Mouse (Mus musculus) fat pad, adult 2 months (tissue): Measurements from ENCODE around the gene Cnst.
"Not testable (repeated sequence)": the region's sequence is repeated elsewhere in the genome, so short reads cannot be mapped to it uniquely, and the experiment has no call there.

ENCODE experiments used
- DNase-seq: peaks from one replicate; pipeline ENCODE4 v3.0.0-alpha.2; 2011; ENCODE audit warnings: low read depth, low spot score; ENCODE audit errors: extremely low read depth

Cnst gene

GRCm38 (mm10) chr1:179642726-179643125, 96.6 kb downstream of the Cnst start:
- no peak for DNase-seq

GRCm38 (mm10) chr1:179644151-179644550, 98.0 kb downstream of the Cnst start:
- no peak for DNase-seq

GRCm38 (mm10) chr1:179645101-179645979, 99.2 kb downstream of the Cnst start:
- no peak for DNase-seq

- no peak for DNase-seq
These were observed 99.8 kb downstream of the Cnst start for GRCm38 (mm10) chr1:179645980-179646268.

GRCm38 (mm10) chr1:179648678-179649077, 102.5 kb downstream of the Cnst start:
- DNase-seq: not testable (repeated sequence)

- DNase-seq: no peak
These were observed 103.2 kb downstream of the Cnst start for GRCm38 (mm10) chr1:179649324-179649723.

GRCm38 (mm10) chr1:179650284-179650683, 104.1 kb downstream of the Cnst start:
- DNase-seq: no peak

- no peak for DNase-seq
These were observed 105.1 kb downstream of the Cnst start for GRCm38 (mm10) chr1:179651224-179651623.

GRCm38 (mm10) chr1:179663065-179663464, 116.9 kb downstream of the Cnst start:
- no peak for DNase-seq

GRCm38 (mm10) chr1:179664309-179664930, 118.2 kb downstream of the Cnst start:
- no peak for DNase-seq

- DNase-seq: no peak
These were observed 120.8 kb downstream of the Cnst start for GRCm38 (mm10) chr1:179666971-179667370.

GRCm38 (mm10) chr1:179667450-179667849, 121.3 kb downstream of the Cnst start:
- DNase-seq: no peak

- DNase-seq: no peak
These were observed 122.0 kb downstream of the Cnst start, which contains the start of gene Sccpdh for GRCm38 (mm10) chr1:179668013-179668805. TSS of gene Sccpdh (plus strand) at chr1:179668210.

- no peak for DNase-seq
These were observed 122.8 kb downstream of the Cnst start for GRCm38 (mm10) chr1:179668836-179669537.

- no peak for DNase-seq
These were observed 128.2 kb downstream of the Cnst start for GRCm38 (mm10) chr1:179674355-179674754.

GRCm38 (mm10) chr1:179677031-179677430, 130.9 kb downstream of the Cnst start:
- DNase-seq: no peak
